Mouse (Mus musculus) ovary, adult 18-20 months (tissue): Measurements from ENCODE around the gene Prkd3.

Source experiments
- DNase-seq: peaks from one replicate; pipeline ENCODE4 v3.0.0; 2022; ENCODE audit warnings: low spot score, mixed read lengths

The Prkd3 gene

DNA sequence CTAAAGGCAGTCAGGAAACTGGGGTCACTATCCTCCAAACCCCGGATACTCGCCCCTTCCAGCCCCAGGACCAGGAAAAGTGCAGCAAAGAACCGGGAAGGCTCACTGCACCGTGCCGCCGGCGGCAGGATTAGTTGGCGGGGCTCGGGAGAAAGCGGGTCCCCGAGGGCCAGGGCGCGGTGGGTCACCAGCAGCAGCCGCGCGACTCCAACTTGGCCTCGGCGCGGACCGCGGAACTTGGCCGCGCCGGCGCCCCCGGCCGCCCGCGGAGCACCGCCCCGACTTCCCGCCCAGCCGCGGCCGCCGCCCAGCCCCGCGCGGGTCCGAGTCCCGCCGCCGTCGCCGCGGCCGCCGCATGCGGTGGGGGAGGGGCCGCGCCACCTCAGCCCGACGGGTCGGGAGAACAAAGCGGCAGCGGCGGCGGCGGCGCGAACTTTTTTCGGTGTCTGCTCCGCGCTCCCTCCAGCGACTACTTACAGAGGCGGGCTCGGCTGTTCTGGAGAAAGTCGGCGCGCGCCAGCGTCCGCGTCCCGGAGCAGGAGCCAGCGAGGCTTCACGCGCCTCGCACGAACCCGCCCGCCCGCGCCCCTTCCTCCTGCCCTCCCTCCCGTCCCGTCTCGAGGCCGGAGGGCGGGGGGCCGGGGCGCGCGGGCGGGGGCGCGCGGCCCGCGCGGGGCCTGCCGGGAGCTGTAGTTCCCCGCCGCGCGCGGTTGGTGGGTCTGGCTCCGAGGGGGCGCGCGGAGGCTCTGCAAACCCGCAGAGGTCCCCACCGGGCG lies at the start of gene Prkd3:
Prkd3 (minus strand) TSS at position 609 of the 776 bp plus-strand sequence.
- DNase-seq, result peak; percentile 37

DNA sequence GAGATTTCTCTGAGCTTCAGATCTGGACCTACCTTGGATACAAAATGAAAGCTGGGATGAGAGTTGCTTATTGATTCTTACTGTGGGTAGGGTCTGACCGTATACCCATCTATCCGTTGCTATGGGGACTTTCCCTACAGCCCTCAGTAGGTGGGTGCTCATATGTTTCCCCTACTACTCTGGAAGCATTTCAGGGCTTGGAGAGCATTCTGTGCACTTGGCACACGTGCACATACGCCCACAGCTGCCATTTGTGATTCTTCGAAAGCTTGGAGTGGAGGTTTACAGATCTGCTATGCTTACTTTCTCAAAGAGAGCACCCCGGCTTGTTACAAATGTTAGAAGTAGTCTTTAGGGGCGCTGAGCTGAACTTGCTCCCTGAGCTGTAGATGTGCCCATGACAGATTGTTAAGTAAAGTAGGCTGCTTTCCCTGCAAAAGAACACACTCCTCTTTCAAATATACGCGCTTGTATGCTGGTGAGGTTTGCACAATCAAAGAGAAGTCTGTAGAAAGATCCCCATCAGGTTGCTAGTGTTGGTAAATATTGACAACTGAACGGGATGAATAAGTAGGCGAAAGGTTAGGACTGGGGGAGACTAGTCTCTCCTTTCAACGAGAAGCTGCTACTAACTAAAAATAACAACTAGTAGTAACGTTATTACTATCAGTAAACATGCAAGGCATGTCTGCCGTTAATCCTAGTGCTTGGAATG lies 49.3 kb upstream of the Prkd3 start:
- DNase-seq, result no peak

DNA sequence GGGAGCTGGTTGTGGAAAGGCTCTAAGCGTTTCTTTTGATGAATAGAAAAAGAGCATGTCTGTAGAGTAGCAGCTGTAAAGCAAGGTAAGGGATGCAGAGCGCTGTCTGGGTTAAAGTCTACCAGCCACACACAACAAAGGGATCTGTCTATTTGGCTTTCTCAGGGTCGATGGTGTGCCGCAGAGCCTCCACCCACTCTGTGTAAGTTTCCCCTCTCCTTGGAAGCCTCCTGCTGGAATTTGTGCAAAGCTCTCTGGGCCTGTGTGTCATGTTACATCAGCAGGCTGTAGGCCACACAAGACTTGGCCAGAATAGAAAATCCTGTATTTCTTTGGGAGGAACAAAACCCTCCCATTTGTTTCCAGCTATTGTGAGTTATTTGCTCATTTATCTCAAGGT lies 48.4 kb upstream of the Prkd3 start:
- no peak for DNase-seq

DNA sequence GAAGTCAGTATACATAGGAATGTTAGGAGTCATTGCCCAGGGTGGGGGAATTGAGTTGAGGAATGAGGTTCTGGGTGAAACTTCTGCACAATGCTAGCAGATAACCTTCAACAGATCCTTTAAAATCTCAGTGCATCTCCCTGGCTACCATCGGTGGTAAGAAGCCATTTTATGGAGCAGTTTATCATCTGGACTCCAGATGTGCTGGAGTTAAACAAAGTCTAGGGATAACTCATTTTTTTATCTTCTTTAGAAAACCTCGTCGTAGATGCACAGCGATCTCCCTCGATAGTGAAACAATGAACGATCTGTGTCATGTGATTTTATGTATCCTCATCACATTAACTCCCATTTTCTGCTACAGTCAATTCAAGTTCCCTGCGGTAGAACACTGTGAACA lies 48.0 kb upstream of the Prkd3 start:
- no peak for DNase-seq

DNA sequence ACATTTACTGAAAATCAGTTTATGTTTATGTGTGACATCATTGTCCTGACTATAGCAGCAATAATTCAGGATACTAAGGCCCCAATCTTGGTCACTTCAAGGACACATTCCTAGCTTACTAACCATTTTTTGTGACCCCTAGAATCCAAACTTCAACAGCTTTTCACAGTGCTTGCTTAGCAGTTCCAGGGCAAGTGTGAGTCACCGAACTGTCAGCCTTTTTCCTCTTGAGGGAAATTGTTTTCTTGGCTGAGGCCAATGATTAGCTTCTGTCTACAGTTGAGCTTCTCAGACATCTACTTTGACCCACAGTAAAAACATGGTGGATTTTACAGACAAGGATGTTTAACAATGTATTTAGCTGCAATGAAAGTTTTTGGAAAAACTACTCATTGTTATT lies 43.6 kb upstream of the Prkd3 start:
- no peak for DNase-seq

DNA sequence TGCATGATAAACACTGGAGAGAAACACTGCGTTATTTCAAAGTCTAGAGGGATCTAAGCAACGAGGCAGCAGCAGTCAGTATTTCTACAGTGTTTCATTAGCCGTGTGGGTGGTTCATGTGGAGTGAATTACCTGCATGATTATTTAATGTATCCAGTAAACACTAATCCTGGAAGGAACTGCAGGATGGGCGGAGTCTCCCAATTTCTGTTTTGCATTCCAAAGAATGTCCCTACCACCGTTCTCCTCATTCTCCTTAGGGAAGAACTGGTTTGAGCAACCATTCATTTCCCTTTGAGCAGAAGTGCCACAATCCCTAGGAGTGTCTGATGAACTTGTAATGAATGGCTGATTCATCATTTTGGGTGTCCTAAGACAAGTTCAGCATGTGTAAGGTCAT lies 39.6 kb upstream of the Prkd3 start:
- no peak for DNase-seq

DNA sequence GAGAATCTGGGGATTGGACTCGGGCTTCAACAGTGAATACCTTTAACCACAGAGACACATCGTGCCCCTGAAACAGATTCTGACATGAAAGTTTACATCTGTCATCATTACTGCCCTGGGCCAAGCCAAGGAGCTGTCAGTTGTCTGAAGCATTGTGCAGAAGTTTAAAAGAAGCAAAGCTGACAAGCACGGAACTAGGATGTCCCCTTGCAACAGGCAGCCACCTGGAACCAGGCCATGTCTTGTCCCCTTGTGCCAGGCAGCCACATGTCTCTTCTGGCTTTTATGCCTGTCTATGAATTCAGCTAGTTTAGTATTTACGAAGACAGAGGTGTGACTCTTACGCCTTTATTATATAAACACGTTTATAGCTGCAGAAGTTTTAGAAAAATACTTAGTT lies 37.7 kb upstream of the Prkd3 start:
- DNase-seq, result no peak

DNA sequence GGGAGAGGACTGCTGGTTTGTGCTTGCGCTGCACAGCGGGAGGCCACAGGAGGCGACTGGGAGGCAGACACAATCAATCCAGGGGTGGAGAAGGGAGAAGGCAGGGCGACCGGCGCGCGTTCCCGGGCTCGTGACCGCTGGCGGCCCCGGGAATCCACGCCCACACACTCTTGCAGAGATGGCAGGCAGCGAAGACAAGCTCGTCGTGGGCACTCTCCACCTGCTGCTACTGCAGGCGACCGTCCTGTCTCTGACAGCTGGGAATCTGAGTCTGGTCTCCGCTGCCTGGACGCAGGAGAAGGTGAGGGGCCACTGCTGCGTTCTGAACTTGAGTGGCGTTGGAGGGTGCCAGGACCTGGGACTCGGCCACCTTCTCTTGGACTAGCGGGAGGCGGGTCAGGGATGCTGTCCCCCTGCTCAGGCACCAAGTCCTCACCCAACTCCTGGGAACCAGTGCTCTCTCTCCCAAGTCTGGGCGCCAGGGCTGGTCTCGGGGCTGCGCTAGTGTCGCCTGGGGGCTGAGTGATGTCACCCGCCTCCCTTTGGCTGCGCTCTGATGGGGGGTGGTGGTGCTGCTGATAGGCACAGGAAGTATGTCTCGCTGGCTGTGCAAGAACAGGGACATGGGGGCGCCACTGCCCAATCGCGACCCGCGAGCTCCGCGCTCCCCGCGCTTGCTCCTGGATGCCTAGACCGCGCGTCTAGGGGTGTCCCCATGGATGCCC lies 31.6 kb upstream of the Prkd3 start:
- DNase-seq, result peak; percentile 47

DNA sequence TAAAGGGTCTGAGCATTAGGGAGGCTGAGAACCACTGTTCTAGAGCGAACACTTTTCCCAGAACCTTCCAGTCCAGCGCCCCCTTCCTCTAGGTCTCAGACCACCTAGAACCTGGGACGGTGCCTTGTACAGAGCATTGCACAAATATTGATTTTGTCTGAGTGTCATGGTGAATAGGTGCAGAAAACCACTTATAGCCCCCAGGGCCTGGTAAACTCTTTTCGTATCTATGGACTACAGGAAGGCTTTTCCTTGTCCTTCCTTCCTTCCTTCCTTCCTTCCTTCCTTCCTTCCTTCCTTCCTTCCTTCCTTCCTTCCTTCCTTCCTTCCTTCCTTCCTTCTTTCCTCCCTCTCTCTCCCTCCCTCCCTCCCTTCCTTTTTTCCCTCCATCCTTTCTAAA lies 31.0 kb upstream of the Prkd3 start, which contains the start of gene Qpct:
Qpct (plus strand) TSS at position 301 of the 400 bp plus-strand sequence.
- DNase-seq, result no peak

DNA sequence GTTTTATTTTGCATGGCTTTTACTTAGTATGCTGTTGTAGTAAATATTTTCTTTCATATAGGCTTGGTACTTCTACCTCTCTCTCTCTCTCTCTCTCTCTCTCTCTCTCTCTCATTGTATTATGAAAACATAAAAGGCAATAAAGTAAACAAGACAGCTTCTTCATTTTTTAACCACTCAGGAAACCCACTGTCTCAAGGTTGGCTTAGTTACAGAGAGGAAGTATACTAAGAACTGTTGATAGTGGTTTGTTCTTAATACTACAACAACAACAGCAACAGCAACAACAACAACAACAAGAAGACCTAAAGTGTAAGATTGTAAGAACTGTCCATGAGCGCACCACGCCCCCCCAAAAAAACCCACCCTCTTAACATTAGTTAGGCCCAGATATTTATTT lies 23.1 kb upstream of the Prkd3 start:
- DNase-seq, result no peak

DNA sequence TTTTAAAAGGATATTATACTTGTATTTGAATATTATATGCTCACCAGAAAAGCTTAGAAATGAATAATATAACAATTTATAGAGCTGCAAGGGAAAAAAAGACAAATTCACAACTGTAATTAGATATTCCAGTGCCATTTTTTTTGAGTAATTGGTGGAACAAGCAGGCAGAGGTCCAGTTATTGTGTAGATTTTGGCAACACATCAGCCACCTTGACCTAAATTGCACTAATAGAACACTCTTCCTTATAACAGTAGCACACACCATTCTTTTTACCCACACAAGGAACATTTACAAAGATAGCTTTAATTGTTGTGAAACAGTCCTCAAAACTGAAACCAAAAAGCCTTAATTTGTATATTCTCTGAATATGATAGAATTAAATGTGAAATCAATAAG lies 19.0 kb upstream of the Prkd3 start:
- DNase-seq, result no peak

DNA sequence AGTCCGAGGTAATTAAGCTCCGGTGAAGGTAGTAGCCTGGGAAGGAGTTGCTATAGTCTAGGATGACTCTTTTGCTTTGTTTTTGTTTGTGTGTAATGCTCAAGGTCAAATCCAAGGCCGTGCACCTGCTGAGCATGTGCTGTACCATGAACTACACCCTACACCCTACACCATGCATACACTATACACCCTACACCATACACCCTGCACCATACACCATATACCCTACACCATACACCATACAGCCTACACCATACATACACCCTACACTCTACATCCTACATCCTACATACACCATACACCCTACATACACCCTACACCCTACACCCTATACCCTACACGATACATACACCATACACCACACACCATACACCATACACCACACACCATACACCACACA lies 12.2 kb upstream of the Prkd3 start:
- DNase-seq, result no peak

DNA sequence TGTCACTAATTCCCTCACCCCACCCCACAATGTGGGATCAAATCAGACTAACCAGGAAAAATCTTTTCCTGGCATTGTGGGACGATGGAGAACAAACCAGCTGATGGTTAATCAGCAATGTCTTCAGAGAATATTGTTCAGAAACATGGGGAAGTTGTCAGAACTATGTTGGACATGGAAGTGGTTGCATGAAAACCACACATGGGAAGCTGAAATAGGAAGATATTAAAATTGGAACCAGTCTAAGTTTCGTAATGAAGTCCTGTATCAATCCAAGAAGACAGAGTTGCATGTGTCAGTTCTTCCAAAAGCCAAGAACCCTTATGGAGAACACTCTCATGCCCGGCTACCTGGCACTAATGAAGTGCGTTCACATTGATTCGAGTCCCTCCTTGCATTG lies 11.0 kb upstream of the Prkd3 start:
- DNase-seq, result no peak

DNA sequence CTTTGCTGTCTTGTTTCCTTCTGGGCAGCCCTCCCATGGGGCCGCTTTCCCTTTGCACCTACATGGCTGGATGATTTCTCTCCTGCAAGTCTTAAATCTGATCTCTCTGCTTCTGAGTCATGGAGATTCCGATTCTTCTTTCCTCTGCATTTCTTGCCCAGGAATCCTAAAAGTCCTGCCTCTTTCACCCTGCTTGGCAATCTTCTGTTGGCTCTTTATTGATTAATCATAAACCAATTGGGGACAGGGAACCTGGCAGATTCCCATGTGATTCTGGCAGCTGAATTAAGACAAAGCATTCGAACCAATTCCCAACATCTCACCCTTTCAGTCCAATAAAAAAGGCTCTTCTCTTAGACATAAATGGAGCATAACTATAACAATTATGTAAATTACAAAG lies 8.6 kb upstream of the Prkd3 start:
- no peak for DNase-seq

DNA sequence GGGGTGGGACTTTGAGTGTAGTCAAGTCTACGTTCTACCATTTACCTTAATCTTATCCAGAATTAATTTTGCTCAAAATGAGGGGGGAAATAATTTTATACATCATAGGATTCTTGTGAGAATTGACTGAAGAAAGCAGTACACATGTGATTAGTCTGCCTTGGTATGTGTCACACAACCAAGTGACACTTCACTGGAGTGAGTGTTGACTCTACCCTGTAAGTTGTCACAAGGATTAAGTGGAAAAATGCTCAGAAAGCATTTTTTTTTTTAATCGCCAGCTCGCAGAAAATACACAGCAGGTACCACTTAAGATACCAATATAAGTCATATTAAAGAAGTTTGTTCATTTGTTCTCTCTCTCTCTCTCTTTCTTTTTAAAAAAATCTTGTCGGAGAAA lies 3.9 kb upstream of the Prkd3 start:
- no peak for DNase-seq

DNA sequence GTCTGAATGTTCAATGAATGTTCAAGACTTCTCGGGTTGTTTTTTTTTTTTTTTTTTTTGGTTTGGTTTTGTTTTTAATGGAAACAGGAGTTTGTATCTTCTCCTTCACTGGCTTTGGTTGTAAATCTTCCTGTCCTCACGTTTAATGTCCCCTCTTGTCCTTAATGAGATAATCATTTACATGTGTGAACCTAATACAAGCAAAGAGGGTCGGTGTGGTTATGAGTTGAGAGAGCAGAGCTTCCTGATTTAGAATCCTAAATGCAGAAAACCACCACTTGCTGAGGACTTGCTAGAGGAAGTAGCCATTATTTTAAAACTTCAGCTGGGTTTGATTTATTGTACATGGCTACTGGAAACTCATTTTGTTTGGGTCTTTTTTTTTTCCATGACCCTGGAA lies 2.1 kb upstream of the Prkd3 start:
- no peak for DNase-seq

DNA sequence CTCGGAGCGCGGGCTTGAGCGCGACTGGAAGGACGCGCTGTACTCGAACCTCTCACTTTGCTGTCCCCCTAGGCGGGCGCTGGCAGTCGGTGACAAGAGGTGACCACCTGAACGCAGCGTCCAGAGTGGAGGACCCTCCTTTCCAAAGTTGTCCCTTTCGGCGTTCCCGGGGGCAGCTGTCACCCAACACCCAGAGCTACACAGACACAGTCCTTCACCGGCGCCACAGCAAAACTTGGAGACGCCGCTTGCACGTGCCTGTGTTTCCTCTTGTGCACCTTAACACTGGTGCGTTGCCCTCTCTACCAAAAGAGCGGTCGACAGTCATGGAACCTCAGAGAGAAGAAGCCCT lies 344 bp upstream of the Prkd3 start:
- no peak for DNase-seq

DNA sequence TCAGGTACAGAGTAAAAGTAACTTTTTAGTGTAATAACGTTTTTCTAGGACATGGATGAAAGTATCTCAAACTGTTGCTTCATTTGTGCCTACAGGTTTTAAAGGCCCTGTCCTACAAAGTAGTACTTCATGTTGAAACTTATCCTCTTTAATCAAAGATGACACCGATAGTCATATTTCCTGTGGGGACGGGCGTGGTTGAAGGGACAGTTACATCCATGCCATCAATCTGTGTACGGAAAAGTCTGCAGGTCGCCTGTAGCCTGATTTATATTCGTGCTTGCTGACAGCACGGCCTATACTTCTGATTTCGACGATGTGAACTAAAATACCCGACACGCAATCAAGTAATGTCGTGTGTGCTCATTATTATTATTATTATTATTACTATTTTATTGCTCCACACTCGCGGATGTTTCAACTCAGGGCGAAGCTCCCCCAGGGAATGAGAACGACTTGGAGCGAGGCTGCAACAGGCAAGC lies 849 bp downstream of the Prkd3 start:
- DNase-seq, result no peak

DNA sequence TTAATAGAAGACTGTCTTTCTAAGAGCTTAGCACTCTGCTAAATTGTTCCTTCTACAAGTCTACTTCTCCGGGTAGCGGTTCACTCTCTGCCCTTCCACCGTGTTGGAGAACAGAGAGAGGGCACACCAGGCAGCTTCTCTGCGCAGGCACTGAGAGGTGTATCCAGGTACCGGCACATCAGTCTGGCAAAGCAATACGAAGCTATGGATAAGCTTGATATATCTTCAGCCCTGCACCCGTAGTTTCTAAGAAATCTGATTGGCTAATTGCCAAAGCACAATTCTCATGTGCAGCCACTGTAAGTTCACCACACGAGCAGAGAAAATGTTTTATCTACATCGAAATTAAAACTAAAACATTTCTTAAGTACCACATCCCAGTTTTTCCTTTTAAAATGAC lies 2.2 kb downstream of the Prkd3 start:
- no peak for DNase-seq

DNA sequence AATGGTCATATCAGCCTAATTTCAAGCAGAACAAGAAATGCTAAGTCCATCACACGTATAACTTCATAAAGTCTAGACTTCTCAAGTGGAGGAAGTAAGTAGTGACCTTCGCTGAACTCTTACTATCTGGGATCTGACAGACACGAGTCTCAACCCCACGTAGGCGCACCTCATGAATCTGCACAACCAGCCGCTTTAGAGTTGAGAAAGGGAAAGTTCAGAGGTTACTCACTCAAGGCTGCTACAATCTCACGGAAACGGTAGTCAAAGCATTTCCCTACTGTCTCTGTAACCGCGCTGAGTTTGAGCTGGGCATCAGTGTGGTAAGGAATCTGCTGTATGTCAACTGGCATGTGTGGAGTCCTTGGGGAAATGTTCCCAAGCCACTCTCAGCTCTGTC lies 4.8 kb downstream of the Prkd3 start:
- DNase-seq, result no peak

DNA sequence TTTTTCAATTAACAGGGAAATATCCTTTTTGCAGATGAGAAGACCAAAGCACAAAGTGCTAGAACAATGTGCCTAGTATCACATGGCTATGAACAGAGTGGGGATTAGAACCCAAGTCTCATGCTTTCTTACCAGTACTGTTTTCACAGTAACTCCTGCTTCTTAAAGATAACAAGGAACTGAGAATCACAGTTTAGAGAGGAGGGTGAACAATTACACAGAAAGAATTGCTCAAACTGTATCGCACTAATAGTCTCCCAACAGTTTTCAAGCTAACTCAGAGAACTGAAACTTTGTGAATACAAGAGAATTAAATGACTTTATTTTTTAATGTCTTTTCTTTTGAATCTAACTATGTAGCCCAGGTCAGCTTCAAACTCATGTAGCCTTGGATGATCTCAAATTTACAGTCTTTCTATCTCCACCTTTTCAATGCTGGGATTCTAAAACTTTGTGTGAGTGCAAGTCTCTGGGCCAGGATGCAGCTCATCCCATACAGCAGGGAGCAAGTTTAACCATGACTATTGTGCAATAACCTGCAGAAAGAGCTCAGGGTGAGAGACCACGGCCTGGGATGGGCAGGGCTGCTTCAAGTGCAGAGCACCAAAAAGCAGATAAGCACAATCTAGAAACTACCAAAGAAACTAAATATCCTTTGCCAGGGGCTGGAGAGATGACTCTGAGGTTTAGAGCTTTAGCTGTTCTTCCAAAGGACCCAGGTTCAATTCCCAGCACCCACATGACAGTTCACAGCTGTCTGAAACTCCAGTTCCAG lies 5.5 kb downstream of the Prkd3 start:
- no peak for DNase-seq

DNA sequence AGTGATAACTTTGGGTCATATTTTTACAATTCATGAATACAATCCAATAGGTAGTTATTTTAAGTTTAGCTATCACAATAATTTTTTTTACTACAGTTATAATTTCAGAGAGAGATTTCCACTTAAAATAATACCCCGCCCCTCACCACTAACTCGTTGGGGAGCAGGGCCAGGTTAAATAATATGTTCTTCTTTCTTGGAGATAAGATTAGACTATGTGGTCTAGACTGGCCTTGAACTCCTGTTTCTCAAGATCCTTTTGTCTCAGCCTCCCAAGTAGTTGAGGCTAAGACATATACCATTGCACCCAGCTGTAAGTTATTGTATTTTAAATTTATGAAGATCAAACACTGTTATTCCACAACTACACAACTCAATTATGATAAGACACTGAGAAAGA lies 7.0 kb downstream of the Prkd3 start:
- no peak for DNase-seq
